Mouse (Mus musculus): ENCODE data around the gene Tff1. TPM values are rescaled to one million over a fixed set of nuclear protein-coding genes. Genes with fewer than 3 reads are reported as not detected.

Tff1 gene
- total and polyA plus RNA-seq, 3 experiments = 0.16 TPM; not detected in 2

Other genes with a start within 250 kb of the Tff1 start
- gene Umodl1, start 210.6 kb downstream of the Tff1 start, total RNA-seq (2021) = 1 to 10 TPM in 1 of 2 experiments, not detected in 1; 2.7 TPM
- gene Umodl1, start 210.6 kb downstream of the Tff1 start, polyA plus RNA-seq (2012; rRNA removed) = 0.07 and 0.37 TPM in 2 replicates
- 10 to 100 TPM in 1 of 2 experiments, 1 to 10 TPM in 1; 5.2 to 18.6 TPM for gene Abcg1, start 107.6 kb downstream of the Tff1 start, total RNA-seq (2021)
- gene Abcg1, start 107.6 kb downstream of the Tff1 start, polyA plus RNA-seq (2012; rRNA removed) = 7.9 and 8.2 TPM in 2 replicates
- gene Tff3, start 35.6 kb downstream of the Tff1 start, total RNA-seq (2021) = not detected
- gene Tff3, start 35.6 kb downstream of the Tff1 start, polyA plus RNA-seq (2012; rRNA removed) = 0.44 and 0.48 TPM in 2 replicates
- not detected for gene Tff2, start 21.0 kb downstream of the Tff1 start, total RNA-seq (2021)
- gene Tff2, start 21.0 kb downstream of the Tff1 start, polyA plus RNA-seq (2012; rRNA removed) = 1.1 TPM in 1 of 2 replicates, not detected in the other
- not detected for gene Tmprss3, start 33.7 kb upstream of the Tff1 start, total RNA-seq (2021)
- not detected in 2 replicates for gene Tmprss3, start 33.7 kb upstream of the Tff1 start, polyA plus RNA-seq (2012; rRNA removed)
- gene Ubash3a, start 42.6 kb upstream of the Tff1 start, total RNA-seq (2021) = under 1 TPM in 1 of 2 experiments, not detected in 1; 0.24 TPM
- 0.16 and 0.18 TPM in 2 replicates for gene Ubash3a, start 42.6 kb upstream of the Tff1 start, polyA plus RNA-seq (2012; rRNA removed)
- 1 to 10 TPM; 4.5 to 8.0 TPM for gene Rsph1, start 112.1 kb upstream of the Tff1 start, total RNA-seq (2021)
- 0.21 and 0.22 TPM in 2 replicates for gene Rsph1, start 112.1 kb upstream of the Tff1 start, polyA plus RNA-seq (2012; rRNA removed)
- gene Slc37a1, start 121.5 kb upstream of the Tff1 start, total RNA-seq (2021) = 10 to 100 TPM in 1 of 2 experiments, 1 to 10 TPM in 1; 5.7 to 13.4 TPM
- 13.1 and 15.1 TPM in 2 replicates for gene Slc37a1, start 121.5 kb upstream of the Tff1 start, polyA plus RNA-seq (2012; rRNA removed)
- 1 to 10 TPM; 2.5 to 3.4 TPM for gene Pde9a, start 220.9 kb upstream of the Tff1 start, total RNA-seq (2021)
- gene Pde9a, start 220.9 kb upstream of the Tff1 start, polyA plus RNA-seq (2012; rRNA removed) = 1.9 and 3.1 TPM in 2 replicates

Data from adrenal gland, adult 2 months (tissue).